Mouse (Mus musculus): ENCODE results near the gene Skp2.

- TF ChIP-seq CTCF (IDR thresholded peaks at IDR 0.05; ENCODE audit: low read depth, low read length): no peak
- TF ChIP-seq POLR2A (IDR thresholded peaks at IDR 0.05; ENCODE audit: borderline replicate concordance, low read depth, low read length): no peak
Observed at GRCm38 (mm10) chr15:9183995-9184394, 28.8 kb upstream of the Skp2 start.

Data from bone marrow macrophage, adult 2 months (primary cell).